ENCODE assay signal across 9 mouse cellular contexts in genomic region chr5:150426595-150426994, GRCm38 (mm10).
DNase-seq lines count a peak whose midpoint lies in the region.
"Had no signal": no experiment of that assay in that cellular context is flagged by ENCODE, and none has a peak within 500 bp of the region (broad histone marks: within the 10 kb centered on the region; RNA-seq: fewer than 3 reads in every experiment).

No protein-coding gene starts in this region.

- no peak overlapping the region for H3K27ac ChIP-seq in embryonic facial prominence, embryonic 10.5 days (replicated peaks)
- H3K27ac ChIP-seq: limb, embryonic 13.5 days had no signal

- H3K4me1 ChIP-seq in embryonic facial prominence, embryonic 10.5 days, result peaks cover 5% of the 10 kb centered on the region; the same call in 1 of the 2 replicates
- H3K4me1 ChIP-seq: limb, embryonic 13.5 days had no signal

- peak; percentile 59 for DNase-seq in adrenal gland, postnatal 14 days
- DNase-seq in adrenal gland, adult 18-20 months (ENCODE audit: low spot score in 2 of 2), result no peak
- DNase-seq in left cerebral cortex, adult 18-20 months (ENCODE audit: low spot score in 2 of 2), result peak; percentile 30 to 52
- DNase-seq in left cerebral cortex, adult 11 months (ENCODE audit: low spot score), result no peak
- peak; percentile 37 for DNase-seq in NIH3T3 (ENCODE audit: low read depth)
- peak; percentile 35 for DNase-seq in embryonic facial prominence, embryonic 10.5 days (ENCODE audit: low spot score)
- peak; percentile 56 for DNase-seq in lung, postnatal 14 days
- no peak for DNase-seq in yolk sac, embryonic 10.5 days (ENCODE audit: low spot score)

- no peaks in the 10 kb centered on the region for H3K27me3 ChIP-seq in embryonic facial prominence, embryonic 10.5 days (replicated peaks; ENCODE audit: low read depth, poor library complexity, severe bottlenecking)
- H3K27me3 ChIP-seq: limb, embryonic 13.5 days had no signal

- H3K9me3 ChIP-seq in embryonic facial prominence, embryonic 10.5 days, result no peaks in the 10 kb centered on the region
- H3K9me3 ChIP-seq: limb, embryonic 13.5 days had no signal

- WGBS in embryonic facial prominence, embryonic 10.5 days, result 85% methylated on average over 3 of the region's 3 CpGs

- no peaks in the 10 kb centered on the region for H3K36me3 ChIP-seq in embryonic facial prominence, embryonic 10.5 days (replicated peaks)

- no peak overlapping the region for H3K4me3 ChIP-seq in embryonic facial prominence, embryonic 10.5 days
- H3K4me3 ChIP-seq: limb, embryonic 13.5 days had no signal

Comparison
In these comparisons a context has a peak if more than half of its experiments do, and no peak if none do; other contexts are left out.
1. DNase-seq: peak in adrenal gland, postnatal 14 days (single experiment), left cerebral cortex, adult 18-20 months (2 of 2), NIH3T3 (single experiment), embryonic facial prominence, embryonic 10.5 days (single experiment) and lung, postnatal 14 days (single experiment); none in adrenal gland, adult 18-20 months (0 of 2), left cerebral cortex, adult 11 months (single experiment) and yolk sac, embryonic 10.5 days (single experiment).